Mouse (Mus musculus): ENCODE measurements around the gene Scg3.

- TF ChIP-seq CTCF (IDR thresholded peaks at IDR 0.05; ENCODE audit: low read depth) (no peak), EP300 (optimal IDR thresholded peaks at IDR 0.05) (no peak)
Measured at GRCm38 (mm10) chr9:75597036-75597435, 86.8 kb downstream of the Scg3 start.

Measured in stomach, postnatal 0 days (tissue).